In genomic region chr13:19636131-19636530, GRCm38 (mm10) we compare ENCODE assay signal across 10 mouse cellular contexts. TPM values are rescaled to one million over a fixed set of nuclear protein-coding genes. Genes with fewer than 3 reads are reported as not detected.
DNase-seq lines count a peak whose midpoint lies in the region; ATAC-seq and TF ChIP-seq lines count a peak whose summit lies in the region.
"Had no signal": no experiment of that assay in that cellular context is flagged by ENCODE, and none has a peak within 500 bp of the region (broad histone marks: within the 10 kb centered on the region; RNA-seq: fewer than 3 reads in every experiment).

No protein-coding gene starts in this region.

- 55% methylated on average over 4 of the region's 4 CpGs for WGBS in heart, embryonic 12.5 days
- WGBS in thymus, adult 2 months = 48% methylated on average over 4 of the region's 4 CpGs

- no peaks in the 10 kb centered on the region for H3K4me1 ChIP-seq in heart, embryonic 12.5 days (replicated peaks)
- peaks cover 3 to 5% of the 10 kb centered on the region in 2 experiments; a peak in 2 of 4 replicates for H3K4me1 ChIP-seq in ES-E14 (ENCODE audit: control insufficient read depth in 2 of 2, insufficient read depth in 2 of 2, low read length in 2 of 2, poor library complexity in 1 of 2)
- H3K4me1 ChIP-seq in thymus, adult 2 months (replicated peaks; ENCODE audit: control insufficient read depth, insufficient read depth, low read length) = no peaks in the 10 kb centered on the region

- H3K36me3 ChIP-seq in heart, embryonic 12.5 days = no peaks in the 10 kb centered on the region
- H3K36me3 ChIP-seq in ES-E14 (ENCODE audit: control insufficient read depth, insufficient read depth, low read length, poor library complexity, severe bottlenecking) = no peaks in the 10 kb centered on the region
- no peaks in the 10 kb centered on the region for H3K36me3 ChIP-seq in thymus, adult 2 months (ENCODE audit: control insufficient read depth, insufficient read depth, low read length)
- H3K36me3 ChIP-seq: liver, embryonic 13.5 days had no signal

- TF ChIP-seq POLR2A in thymus, adult 2 months (IDR thresholded peaks at IDR 0.05; ENCODE audit: control insufficient read depth, extremely low read depth, insufficient read depth, low read length, poor library complexity) = no peak

- H3K4me2 ChIP-seq in heart, embryonic 12.5 days = no peak overlapping the region
- H3K4me2 ChIP-seq: liver, embryonic 13.5 days had no signal

- in situ Hi-C loops in ES-E14 (cut with MboI; ENCODE audit: low sequenced_read_pairs in 2 of 2, unreplicated experiment in 2 of 2) = loop anchor here (25.0 kb wide), 1 partner anchor 274 kb away; no protein-coding TSS in a partner anchor

- no peak overlapping the region for H3K27ac ChIP-seq in heart, embryonic 12.5 days (ENCODE audit: poor library complexity, severe bottlenecking)
- H3K27ac ChIP-seq in ES-E14 (ENCODE audit: insufficient read depth, low read depth, low read length, poor library complexity, severe bottlenecking) = no peak overlapping the region
- H3K27ac ChIP-seq in thymus, adult 2 months (ENCODE audit: control insufficient read depth, insufficient read depth, low read length) = no peak overlapping the region
- H3K27ac ChIP-seq: liver, embryonic 13.5 days had no signal

- H3K4me3 ChIP-seq in heart, embryonic 12.5 days = no peak overlapping the region
- no peak overlapping the region for H3K4me3 ChIP-seq in ES-E14 (ENCODE audit: insufficient read depth in 1 of 2, low read depth in 1 of 2, low read length in 2 of 2, poor library complexity in 1 of 2, severe bottlenecking in 1 of 2)
- no peak overlapping the region for H3K4me3 ChIP-seq in thymus, adult 2 months (ENCODE audit: control insufficient read depth, insufficient read depth, low read length)
- H3K4me3 ChIP-seq: liver, embryonic 13.5 days had no signal

- no peaks in the 10 kb centered on the region for H3K27me3 ChIP-seq in heart, embryonic 12.5 days (replicated peaks)
- no peaks in the 10 kb centered on the region for H3K27me3 ChIP-seq in thymus, adult 2 months (ENCODE audit: control insufficient read depth, insufficient read depth, low read length)
- H3K27me3 ChIP-seq: liver, embryonic 13.5 days had no signal

- H3K9ac ChIP-seq in heart, embryonic 12.5 days = no peak overlapping the region
- H3K9ac ChIP-seq in ES-E14 (ENCODE audit: insufficient read depth, low read depth, low read length, poor library complexity, severe bottlenecking) = no peak overlapping the region
- H3K9ac ChIP-seq: liver, embryonic 13.5 days had no signal

- peak; percentile 10 for DNase-seq in heart, postnatal 4 days
- DNase-seq in 416B (ENCODE audit: low read depth) = peak; percentile 66
- DNase-seq in ES-E14 (ENCODE audit: low read depth, low spot score) = peak; percentile 40
- DNase-seq in thymus, adult 2 months = no peak
- no peak for DNase-seq in natural killer cell, adult 2 months (ENCODE audit: low spot score in 2 of 2)
- DNase-seq: liver, embryonic 13.5 days had no signal

- no peak for TF ChIP-seq CTCF in thymus, adult 2 months (IDR thresholded peaks at IDR 0.05; ENCODE audit: borderline replicate concordance, control insufficient read depth, extremely low read depth, insufficient read depth, low read length, poor library complexity)

- H3K9me3 ChIP-seq in heart, embryonic 12.5 days (replicated peaks) = no peaks in the 10 kb centered on the region
- H3K9me3 ChIP-seq in ES-E14 (ENCODE audit: control insufficient read depth, insufficient read depth, low read depth, low read length) = no peaks in the 10 kb centered on the region
- H3K9me3 ChIP-seq: liver, embryonic 13.5 days had no signal

- ATAC-seq in heart, embryonic 12.5 days (ENCODE audit: insufficient number of reproducible peaks, low FRiP score) = no peak
- ATAC-seq in erythroid progenitor cell, adult 5-6 weeks (replicated peaks; ENCODE audit: low FRiP score, poor library complexity, severe bottlenecking) = 0 out of 2 replicates have a peak, but pooled peaks have one; percentile 62
- no peak for ATAC-seq in inflammation-experienced regulatory T-cells, adult 6 months

TF ChIP-seq in ES-E14, 5 proteins besides CTCF, POLR2A, EP300 and RAD21:
- peak; percentile 81 for TF ChIP-seq ZC3H11A (IDR thresholded peaks at IDR 0.05; ENCODE audit: borderline replicate concordance, low read depth, low read length)
- TF ChIP-seq HCFC1 (IDR thresholded peaks at IDR 0.05; ENCODE audit: borderline replicate concordance, insufficient read depth, low read length) = no peak
- TF ChIP-seq MAFK (IDR thresholded peaks at IDR 0.05; ENCODE audit: insufficient read depth, low read depth, low read length) = no peak
- no peak for TF ChIP-seq CHD2 (IDR thresholded peaks at IDR 0.05; ENCODE audit: low read depth, low read length)
- no peak for TF ChIP-seq ZNF384 (IDR thresholded peaks at IDR 0.05; ENCODE audit: low read depth, low read length)

RNA-seq across cellular contexts. Expression of gene Sfrp4, which starts 13.2 kb away (rescaled TPM):
- total RNA-seq in heart, postnatal 4 days (2021) = under 1 TPM in 1 of 2 experiments, not detected in 1; 0.16 TPM
- polyA plus RNA-seq in heart, embryonic 12.5 days (2016; fragmentation: Nextera tagmentation; extraction: Ambion mirVana) = 0.29 and 0.49 TPM in 2 replicates
- 6.4 and 11.0 TPM in 2 replicates for total RNA-seq in ES-E14 (2012; rRNA removed)
- total RNA-seq in erythroid progenitor cell, adult 5-6 weeks (2015; ENCODE audit: low replicate concordance) = 2.9 and 5.0 TPM in 2 replicates
- total RNA-seq in erythroid progenitor cell, adult 5-6 weeks (2017; ENCODE audit: low replicate concordance) = 2.3 and 2.5 TPM in 2 replicates
- not detected for polyA plus RNA-seq in inflammation-experienced regulatory T-cells, adult 6 months (2017; shearing (Covaris generic))
- 0.85 and 1.8 TPM in 2 replicates for polyA plus RNA-seq in thymus, adult 2 months (2012; rRNA removed)
- total RNA-seq: granulocyte monocyte progenitor cell, adult 5-6 weeks had no signal

RNA-seq across cellular contexts. Expression of gene Epdr1, which starts 16.4 kb away (rescaled TPM):
- 10 to 100 TPM; 11.3 to 12.5 TPM for total RNA-seq in heart, postnatal 4 days (2021)
- polyA plus RNA-seq in heart, embryonic 12.5 days (2016; fragmentation: Nextera tagmentation; extraction: Ambion mirVana) = 38.0 and 41.7 TPM in 2 replicates
- total RNA-seq in ES-E14 (2012; rRNA removed) = 9.9 and 15.6 TPM in 2 replicates
- total RNA-seq in erythroid progenitor cell, adult 5-6 weeks (2015; ENCODE audit: low replicate concordance) = 10.8 and 17.6 TPM in 2 replicates
- total RNA-seq in erythroid progenitor cell, adult 5-6 weeks (2017; ENCODE audit: low replicate concordance) = 8.0 and 16.9 TPM in 2 replicates
- polyA plus RNA-seq in inflammation-experienced regulatory T-cells, adult 6 months (2017; shearing (Covaris generic)) = 1 to 10 TPM in 1 of 3 experiments, under 1 TPM in 2; 0.19 to 1.5 (median 0.24) TPM
- polyA plus RNA-seq in thymus, adult 2 months (2012; rRNA removed) = 4.7 and 5.0 TPM in 2 replicates

Comparison
In these comparisons a context has a peak if more than half of its experiments do, and no peak if none do; other contexts are left out.
1. DNase-seq: peak in heart, postnatal 4 days (single experiment), 416B (single experiment) and ES-E14 (single experiment); none in thymus, adult 2 months (single experiment) and natural killer cell, adult 2 months (0 of 2).